In the genomic region with DNA sequence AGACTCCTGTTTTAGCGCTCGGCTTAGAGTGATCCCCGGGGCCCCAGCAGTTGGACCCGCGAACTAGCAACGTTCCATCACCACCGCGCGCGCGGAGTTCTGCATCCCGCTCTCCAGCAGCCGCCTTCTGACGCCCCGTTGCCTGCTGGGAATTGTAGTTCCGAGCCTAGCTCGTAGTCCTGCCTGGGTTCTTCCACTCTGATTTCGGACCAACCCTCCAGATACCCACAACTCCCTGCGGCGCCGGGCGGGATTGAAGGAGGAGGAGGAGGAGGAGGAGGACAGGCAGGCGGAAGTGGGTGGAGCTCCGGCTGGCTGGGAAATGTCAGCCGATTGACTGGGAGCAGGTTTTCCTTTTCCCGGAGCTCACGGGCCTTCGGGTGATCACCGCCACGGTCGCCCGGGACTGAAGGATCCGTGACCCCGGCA, we compare ENCODE assay signal across 8 mouse cellular contexts. TPM values are rescaled to one million over a fixed set of nuclear protein-coding genes. Genes with fewer than 3 reads are reported as not detected.
DNase-seq lines count a peak whose midpoint lies in the region; ATAC-seq lines count a peak whose summit lies in the region.

Lmbrd2 (plus strand) TSS at position 299 of the 429 bp plus-strand sequence.

- peak within 1 kb of the TSS; percentile 92 for H3K27ac ChIP-seq in hindbrain, embryonic 15.5 days (replicated peaks)

- peak within 1 kb of the TSS; percentile 92 for H3K4me3 ChIP-seq in hindbrain, embryonic 15.5 days

- no peaks in the 10 kb centered on the region for H3K27me3 ChIP-seq in hindbrain, embryonic 15.5 days

- H3K36me3 ChIP-seq in hindbrain, embryonic 15.5 days = peaks cover 17% of the 10 kb centered on the region

- H3K4me1 ChIP-seq in hindbrain, embryonic 15.5 days (replicated peaks) = peaks cover 38% of the 10 kb centered on the region

- no peaks in the 10 kb centered on the region for H3K9me3 ChIP-seq in hindbrain, embryonic 15.5 days

- peak; percentile 99 for DNase-seq in R1 (ENCODE audit: low read depth, low spot score)
- DNase-seq in cerebellum, postnatal 25 days = peak; percentile 96 to 98
- peak; percentile 97 to 98 for DNase-seq in frontal cortex, postnatal 36 days (ENCODE audit: low spot score in 2 of 2)
- DNase-seq in left cerebral cortex, adult 11 months (ENCODE audit: low spot score) = peak; percentile 95
- peak; percentile 97 for DNase-seq in lung, postnatal 4 days
- peak; percentile 94 for DNase-seq in retina, postnatal 7 days (ENCODE audit: low read depth, low spot score)
- peak; percentile 85 for DNase-seq in urinary bladder, adult 2 months (ENCODE audit: low spot score)

- H3K4me2 ChIP-seq in hindbrain, embryonic 15.5 days = peak within 1 kb of the TSS; percentile 85

- ATAC-seq in hindbrain, embryonic 15.5 days (ENCODE audit: low FRiP score, low read depth) = peak; percentile 99

- WGBS in hindbrain, embryonic 15.5 days = under 1% methylated on average over 34 of the region's 34 CpGs

- peak within 1 kb of the TSS; percentile 88 for H3K9ac ChIP-seq in hindbrain, embryonic 15.5 days

RNA-seq across cellular contexts. Expression of gene Lmbrd2, which starts in this region (rescaled TPM):
- polyA plus RNA-seq in hindbrain, embryonic 15.5 days (2015; fragmentation: Nextera tagmentation; extraction: Ambion mirVana) = 3.5 TPM in 2 replicates
- polyA plus RNA-seq in urinary bladder, adult 2 months (2012; rRNA removed) = 9.3 and 9.5 TPM in 2 replicates

Comparison
In these comparisons a context has a peak if more than half of its experiments do, and no peak if none do; other contexts are left out.
1. Peak in every context shown above with its lines: DNase-seq, ATAC-seq, H3K4me3 ChIP-seq and H3K27ac ChIP-seq.